Mouse (Mus musculus): Measurements from ENCODE around the gene Ckm. TPM values are rescaled to one million over a fixed set of nuclear protein-coding genes. Genes with fewer than 3 reads are reported as not detected.

Gene Ckm
- polyA plus RNA-seq, 1 experiment from 2014 or later = 0.15 TPM

DNA sequence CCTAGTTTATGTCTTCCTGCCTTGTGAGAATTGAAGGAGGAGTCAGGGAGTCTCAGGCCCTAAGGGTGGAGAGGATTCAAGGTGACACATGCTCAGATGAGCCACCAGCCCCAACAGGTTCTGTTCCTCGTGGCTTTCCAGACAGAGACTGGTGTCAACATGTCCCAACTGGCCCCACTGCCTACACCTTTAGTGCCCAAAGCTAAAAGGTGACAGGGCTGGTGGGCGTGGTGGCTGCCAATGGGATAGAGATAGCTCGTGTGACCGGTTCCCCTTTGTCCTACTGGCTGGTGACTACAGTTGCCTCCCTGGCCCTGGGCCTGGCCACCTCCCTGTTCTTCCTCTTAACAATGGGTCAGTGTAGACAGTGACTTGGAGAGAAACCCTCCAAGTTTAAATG is 39.2 kb upstream of the Ckm start:
- H3K27ac ChIP-seq = no peak overlapping the region
- peaks cover 46% of the 10 kb centered on the region for H3K27me3 ChIP-seq (replicated peaks)
- H3K4me1 ChIP-seq = peaks cover 49% of the 10 kb centered on the region
- H3K9ac ChIP-seq = no peak overlapping the region
- H3K36me3 ChIP-seq = no peaks in the 10 kb centered on the region
- no peaks in the 10 kb centered on the region for H3K9me3 ChIP-seq (replicated peaks)
- ATAC-seq = no peak
- H3K4me2 ChIP-seq = no peak overlapping the region
- WGBS (ENCODE audit: insufficient replicate concordance) = 49% methylated on average over 4 of the region's 4 CpGs
- H3K4me3 ChIP-seq = no peak overlapping the region

GRCm38 (mm10) chr7:19368380-19368779 is 36.2 kb upstream of the Ckm start:
- 0 out of 2 replicates have a peak overlapping the region, but pooled peaks have one; percentile 4 for H3K4me2 ChIP-seq
- H3K4me3 ChIP-seq = no peak overlapping the region
- WGBS (ENCODE audit: insufficient replicate concordance) = 19% methylated on average over 16 of the region's 16 CpGs
- no peak overlapping the region for H3K9ac ChIP-seq
- no peak for ATAC-seq
- no peaks in the 10 kb centered on the region for H3K9me3 ChIP-seq (replicated peaks)
- peaks cover 25% of the 10 kb centered on the region for H3K4me1 ChIP-seq
- peaks cover 52% of the 10 kb centered on the region for H3K27me3 ChIP-seq (replicated peaks)
- H3K36me3 ChIP-seq = no peaks in the 10 kb centered on the region
- H3K27ac ChIP-seq = no peak overlapping the region

- peaks cover 16% of the 10 kb centered on the region for H3K4me1 ChIP-seq
- peak overlapping the region; percentile 41; the same call in 1 of the 2 replicates for H3K9ac ChIP-seq
- 12% methylated on average over 46 of the region's 46 CpGs for WGBS (ENCODE audit: insufficient replicate concordance)
- no peaks in the 10 kb centered on the region for H3K36me3 ChIP-seq
- no peak overlapping the region for H3K27ac ChIP-seq
- H3K4me2 ChIP-seq = peak overlapping the region; percentile 74
- peak; percentile 19; the same call in 1 of the 2 replicates for ATAC-seq
- H3K27me3 ChIP-seq (replicated peaks) = peaks cover 45% of the 10 kb centered on the region
- H3K4me3 ChIP-seq = peak overlapping the region; percentile 40
- no peaks in the 10 kb centered on the region for H3K9me3 ChIP-seq (replicated peaks)
Measured at GRCm38 (mm10) chr7:19369823-19370425, 34.7 kb upstream of the Ckm start.

DNA sequence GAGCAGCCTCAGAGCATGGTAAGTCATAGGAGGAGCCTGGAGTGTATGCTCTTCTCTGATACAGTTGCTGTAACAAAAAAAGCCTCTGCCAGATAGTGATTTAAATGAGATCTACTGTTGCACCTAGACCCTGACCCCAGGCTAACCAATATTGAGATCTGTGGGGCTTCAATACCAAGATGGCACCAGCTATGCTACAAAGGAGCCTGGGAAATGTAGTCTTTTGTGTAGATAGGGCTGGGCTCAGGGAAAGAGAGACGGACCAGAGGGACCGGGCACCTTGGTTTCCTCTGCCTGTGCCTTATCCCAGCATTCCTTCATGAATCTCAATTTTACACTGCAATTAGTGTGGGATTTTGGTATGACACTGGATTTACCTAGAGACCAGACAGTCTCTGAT is 31.2 kb upstream of the Ckm start:
- H3K4me2 ChIP-seq = no peak overlapping the region
- ATAC-seq = no peak
- H3K36me3 ChIP-seq = no peaks in the 10 kb centered on the region
- H3K4me3 ChIP-seq = no peak overlapping the region
- H3K27me3 ChIP-seq (replicated peaks) = peaks cover 35% of the 10 kb centered on the region
- no peak overlapping the region for H3K27ac ChIP-seq
- peaks cover 14% of the 10 kb centered on the region for H3K4me1 ChIP-seq
- 84% methylated on average over 2 of the region's 2 CpGs for WGBS (ENCODE audit: insufficient replicate concordance)
- H3K9ac ChIP-seq = no peak overlapping the region
- H3K9me3 ChIP-seq (replicated peaks) = no peaks in the 10 kb centered on the region

GRCm38 (mm10) chr7:19375368-19375767 is 29.2 kb upstream of the Ckm start:
- H3K9ac ChIP-seq = no peak overlapping the region
- peaks cover under 1% of the 10 kb centered on the region for H3K4me1 ChIP-seq
- no peak overlapping the region for H3K4me3 ChIP-seq
- H3K27me3 ChIP-seq (replicated peaks) = peaks cover 15% of the 10 kb centered on the region
- WGBS (ENCODE audit: insufficient replicate concordance) = 73% methylated on average over 18 of the region's 18 CpGs
- H3K4me2 ChIP-seq = no peak overlapping the region
- no peak for ATAC-seq
- H3K27ac ChIP-seq = no peak overlapping the region
- H3K36me3 ChIP-seq = no peaks in the 10 kb centered on the region
- no peaks in the 10 kb centered on the region for H3K9me3 ChIP-seq (replicated peaks)

DNA sequence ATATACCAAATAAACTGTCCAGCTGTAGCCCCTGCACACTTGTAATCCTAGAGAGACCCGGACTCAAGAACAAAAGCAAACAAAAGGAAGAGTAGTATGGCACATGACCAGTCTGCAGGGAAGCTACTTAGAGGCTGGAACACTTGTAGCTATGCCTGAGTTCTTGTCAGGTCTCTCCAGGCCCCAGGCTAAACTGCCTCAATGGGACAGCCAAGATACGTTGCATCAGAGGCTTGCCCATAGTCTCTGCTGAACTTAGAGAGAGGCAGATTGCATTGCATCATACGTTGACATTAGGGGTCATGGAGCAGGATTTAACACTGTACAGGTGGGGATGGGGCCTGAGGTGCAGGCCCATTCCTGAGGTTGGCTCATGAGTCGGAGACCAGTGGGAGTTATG is 28.6 kb upstream of the Ckm start:
- no peak overlapping the region for H3K4me3 ChIP-seq
- peak; percentile 48 for ATAC-seq
- H3K4me2 ChIP-seq = no peak overlapping the region
- H3K9ac ChIP-seq = no peak overlapping the region
- 67% methylated on average over 4 of the region's 4 CpGs for WGBS (ENCODE audit: insufficient replicate concordance)
- no peaks in the 10 kb centered on the region for H3K9me3 ChIP-seq (replicated peaks)
- H3K36me3 ChIP-seq = no peaks in the 10 kb centered on the region
- no peak overlapping the region for H3K27ac ChIP-seq
- peaks cover 10% of the 10 kb centered on the region for H3K27me3 ChIP-seq (replicated peaks)
- no peaks in the 10 kb centered on the region; the same call in 1 of the 2 replicates for H3K4me1 ChIP-seq

DNA sequence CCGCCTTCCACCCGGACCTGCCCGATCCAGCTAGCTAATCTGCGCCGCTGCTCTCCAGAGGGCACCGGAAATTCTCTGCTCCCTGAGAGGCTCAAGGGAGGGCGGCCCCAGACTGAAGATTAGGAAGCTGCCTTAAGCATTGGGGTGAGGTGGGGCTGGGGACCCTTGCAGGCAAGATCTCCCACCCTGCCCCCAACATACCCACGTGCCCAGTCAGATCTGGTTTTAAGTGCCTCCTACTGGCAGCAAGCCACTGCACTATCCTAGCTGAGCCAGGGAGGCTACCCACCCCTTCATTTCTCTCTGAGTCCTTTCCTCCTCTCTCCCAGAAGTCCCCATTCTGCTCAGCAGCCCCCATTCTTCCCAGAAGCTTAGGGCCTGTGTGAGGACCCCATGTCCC is 26.5 kb upstream of the Ckm start:
- H3K27ac ChIP-seq = no peak overlapping the region
- H3K4me1 ChIP-seq = peaks cover 12% of the 10 kb centered on the region
- H3K4me3 ChIP-seq = no peak overlapping the region
- H3K4me2 ChIP-seq = no peak overlapping the region
- no peaks in the 10 kb centered on the region for H3K9me3 ChIP-seq (replicated peaks)
- no peak for ATAC-seq
- 39% methylated on average over 8 of the region's 8 CpGs for WGBS (ENCODE audit: insufficient replicate concordance)
- H3K27me3 ChIP-seq (replicated peaks) = 0 out of 2 replicates have a peak, but pooled peaks cover 2% of the 10 kb centered on the region
- H3K36me3 ChIP-seq = no peaks in the 10 kb centered on the region
- H3K9ac ChIP-seq = no peak overlapping the region

DNA sequence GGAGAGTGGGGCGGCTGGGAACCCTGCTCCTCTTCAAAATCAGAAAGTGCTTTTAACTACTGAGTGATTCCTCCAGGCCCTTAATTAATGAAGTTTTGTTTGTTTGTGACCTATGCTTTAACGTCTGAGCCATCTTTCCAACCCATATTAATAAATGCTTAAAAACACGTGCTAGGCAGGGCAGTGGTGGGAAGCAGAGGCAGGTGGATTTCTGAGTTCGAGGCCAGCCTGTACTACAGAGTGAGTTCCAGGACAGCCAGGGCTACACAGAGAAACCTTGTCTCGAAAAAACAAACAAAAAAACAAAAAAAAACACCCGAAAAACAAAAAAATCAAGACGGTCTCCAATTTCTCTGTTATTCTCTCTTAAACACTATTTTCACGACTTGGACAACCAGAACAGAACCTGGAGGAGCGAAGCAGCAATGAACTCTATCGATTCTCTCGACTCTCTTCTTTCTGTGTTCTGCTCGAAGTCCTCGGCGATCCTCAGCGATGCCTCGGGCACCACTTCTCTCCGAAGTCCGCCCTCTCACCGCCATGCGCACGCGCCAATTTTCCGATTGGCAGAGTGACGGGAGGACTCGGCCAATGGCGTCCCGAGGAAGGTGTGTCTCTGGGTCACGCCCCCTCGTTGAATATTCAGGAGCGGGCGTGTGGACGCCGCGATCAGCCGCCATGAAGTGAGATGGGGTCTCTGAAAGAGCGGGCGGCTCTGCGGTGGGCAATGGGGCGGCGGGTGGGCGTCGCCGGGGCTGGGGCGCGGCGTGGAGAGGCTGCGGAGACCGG is 23.0 kb upstream of the Ckm start, which contains the start of gene Ercc2:
TSS of gene Ercc2 (plus strand) at position 634 of the 789 bp plus-strand sequence.
- Histone ChIP-seq H3K9me3 (replicated peaks) (no peaks in the 10 kb centered on the region), H3K27ac (peak within 1 kb of the TSS; percentile 57), H3K36me3 (peaks cover 30% of the 10 kb centered on the region), H3K4me2 (peak within 1 kb of the TSS; percentile 93), H3K4me1 (peaks cover 22% of the 10 kb centered on the region), H3K4me3 (peak within 1 kb of the TSS; percentile 82), H3K9ac (peak within 1 kb of the TSS; percentile 82), H3K27me3 (replicated peaks) (no peaks in the 10 kb centered on the region)
- peak; percentile 96 for ATAC-seq
- 6% methylated on average over 45 of the region's 48 CpGs for WGBS (ENCODE audit: insufficient replicate concordance)

DNA sequence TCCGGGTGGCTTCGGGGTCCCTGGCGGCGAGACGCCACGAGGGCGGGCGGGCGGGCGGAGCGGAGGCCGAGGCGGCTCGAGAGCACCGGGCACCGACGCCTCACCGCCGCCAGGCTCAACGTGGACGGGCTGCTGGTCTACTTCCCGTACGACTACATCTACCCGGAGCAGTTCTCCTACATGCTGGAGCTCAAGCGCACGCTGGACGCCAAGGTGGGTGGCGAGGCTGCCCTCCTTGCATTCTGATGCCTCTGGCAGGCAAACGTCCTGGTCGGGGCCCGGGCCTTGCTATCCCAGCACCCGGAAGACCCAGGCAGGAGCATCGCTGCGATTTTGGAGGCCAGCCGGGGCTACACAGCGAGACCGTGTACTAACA is 22.4 kb upstream of the Ckm start:
- peak; percentile 69 for ATAC-seq

GRCm38 (mm10) chr7:19383708-19384107 is 20.9 kb upstream of the Ckm start:
- Histone ChIP-seq H3K4me2 (0 out of 2 replicates have a peak overlapping the region, but pooled peaks have one; percentile 93), H3K27ac (no peak overlapping the region), H3K9ac (no peak overlapping the region), H3K4me3 (no peak overlapping the region), H3K4me1 (peaks cover 31% of the 10 kb centered on the region), H3K27me3 (replicated peaks) (no peaks in the 10 kb centered on the region), H3K9me3 (replicated peaks) (no peaks in the 10 kb centered on the region), H3K36me3 (peaks cover 52% of the 10 kb centered on the region)
- 87% methylated on average over 9 of the region's 9 CpGs for whole genome bisulfite sequencing (ENCODE audit: insufficient replicate concordance)
- ATAC-seq = no peak

More for the DNA sequence above, 22.4 kb upstream of the Ckm start:
- no peaks in the 10 kb centered on the region for H3K27me3 ChIP-seq (replicated peaks)
- peak overlapping the region; percentile 82 for H3K4me3 ChIP-seq
- H3K9ac ChIP-seq = peak overlapping the region; percentile 82
- peaks cover 36% of the 10 kb centered on the region for H3K36me3 ChIP-seq
- peaks cover 27% of the 10 kb centered on the region for H3K4me1 ChIP-seq
- H3K9me3 ChIP-seq (replicated peaks) = no peaks in the 10 kb centered on the region
- peak overlapping the region; percentile 57 for H3K27ac ChIP-seq
- under 1% methylated on average over 26 of the region's 37 CpGs for WGBS (ENCODE audit: insufficient replicate concordance)
- peak overlapping the region; percentile 93 for H3K4me2 ChIP-seq

DNA sequence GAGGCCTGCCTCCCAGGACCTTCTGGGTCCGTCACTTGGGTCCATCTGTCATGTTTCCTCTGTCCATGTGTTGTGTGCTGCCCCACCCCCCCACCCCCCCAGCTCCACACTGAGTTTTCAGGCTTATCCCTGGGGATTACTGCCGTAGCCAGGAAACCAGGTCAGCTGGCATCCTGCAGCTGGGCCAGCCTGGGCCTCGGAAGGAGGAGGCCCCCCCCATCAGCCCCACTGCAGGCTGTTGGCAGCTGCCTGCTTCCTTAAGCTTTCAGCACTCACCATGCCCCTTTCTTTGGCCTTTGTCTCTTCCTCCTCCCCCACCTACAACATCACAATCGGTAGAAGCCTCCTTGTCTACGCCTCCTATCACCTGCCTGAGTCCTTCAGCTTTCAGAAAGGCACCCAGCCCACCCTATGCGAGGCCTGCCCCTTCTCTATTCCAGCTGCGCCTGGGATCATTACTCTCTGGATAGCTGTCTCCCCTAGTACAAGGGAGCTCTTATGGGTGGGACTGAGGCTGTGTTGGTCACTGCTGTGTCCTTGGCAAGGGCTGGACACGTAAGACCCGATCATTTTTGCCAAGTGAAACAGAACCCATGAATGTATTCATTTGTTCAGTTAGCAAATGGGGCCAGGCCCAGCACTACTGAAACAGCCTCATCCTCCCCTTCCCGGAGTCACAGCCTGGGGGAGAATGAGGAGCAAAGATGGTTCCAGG is 15.7 kb upstream of the Ckm start:
- no peak overlapping the region for H3K27ac ChIP-seq
- H3K9me3 ChIP-seq (replicated peaks) = no peaks in the 10 kb centered on the region
- no peak overlapping the region for H3K4me2 ChIP-seq
- H3K4me1 ChIP-seq = peaks cover 11% of the 10 kb centered on the region
- H3K4me3 ChIP-seq = no peak overlapping the region
- no peak for ATAC-seq
- no peaks in the 10 kb centered on the region for H3K27me3 ChIP-seq (replicated peaks)
- H3K9ac ChIP-seq = no peak overlapping the region
- peaks cover 99% of the 10 kb centered on the region for H3K36me3 ChIP-seq
- WGBS (ENCODE audit: insufficient replicate concordance) = 80% methylated on average over 10 of the region's 10 CpGs

- WGBS (ENCODE audit: insufficient replicate concordance) = 86% methylated on average over 8 of the region's 8 CpGs
- H3K9ac ChIP-seq = no peak overlapping the region
- no peaks in the 10 kb centered on the region for H3K9me3 ChIP-seq (replicated peaks)
Measured at GRCm38 (mm10) chr7:19394484-19394883, 10.1 kb upstream of the Ckm start.

More at GRCm38 (mm10) chr7:19394484-19394883, 10.1 kb upstream of the Ckm start:
- Histone ChIP-seq H3K4me2 (no peak overlapping the region), H3K36me3 (peaks cover 62% of the 10 kb centered on the region), H3K4me1 (peaks cover 4% of the 10 kb centered on the region), H3K27me3 (replicated peaks) (peaks cover 12% of the 10 kb centered on the region), H3K27ac (no peak overlapping the region), H3K4me3 (no peak overlapping the region)
- ATAC-seq = no peak

Data from liver, embryonic 12.5 days (tissue).